Mouse (Mus musculus) thymus, postnatal 4 days (tissue): Measurements from ENCODE around the gene Scrt2.

Experiments used
- DNase-seq: peaks from one replicate; pipeline ENCODE4 v3.0.0; 2021

The Scrt2 gene

DNA sequence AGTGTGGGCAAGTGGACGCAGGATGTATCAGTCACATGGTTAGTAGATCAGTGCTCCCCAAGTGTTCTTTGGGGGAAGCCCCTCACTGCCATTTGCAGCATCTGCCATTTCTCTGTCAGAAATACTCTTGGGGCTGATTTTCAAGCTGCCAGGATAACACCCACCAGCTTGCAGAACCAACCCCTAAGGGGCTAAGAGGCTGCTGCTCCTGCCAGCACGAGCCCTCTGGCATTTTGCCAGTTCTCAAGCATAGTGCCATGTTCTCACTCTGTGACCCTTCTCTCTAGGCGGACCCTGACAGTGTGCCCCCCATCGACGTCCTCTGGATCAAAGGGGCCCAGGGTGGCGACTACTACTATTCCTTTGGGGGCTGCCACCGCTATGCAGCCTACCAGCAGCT is 27.4 kb downstream of the Scrt2 start:
- no peak for DNase-seq

DNA sequence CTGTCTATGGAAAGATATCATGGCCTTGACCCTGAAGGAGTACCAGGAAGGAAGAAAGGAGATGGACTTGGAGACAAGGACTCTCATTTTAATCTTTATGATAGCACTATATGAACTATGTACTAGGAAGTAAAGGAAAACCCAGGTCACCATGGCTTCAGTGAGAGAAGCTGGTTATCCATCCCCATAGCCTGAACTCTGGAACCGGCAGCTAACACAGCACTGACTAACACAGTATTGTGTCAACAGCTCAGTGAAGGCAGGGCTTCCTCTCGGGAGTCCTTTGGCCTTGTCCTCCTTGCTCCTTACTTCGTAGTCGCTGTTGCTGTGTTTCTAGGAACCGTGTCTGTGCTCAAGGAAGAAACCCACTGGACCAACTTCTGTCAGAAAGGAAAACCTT is 28.1 kb downstream of the Scrt2 start:
- DNase-seq = no peak

- no peak for DNase-seq
Measured at GRCm38 (mm10) chr2:152111311-152111710, 30.0 kb downstream of the Scrt2 start.

GRCm38 (mm10) chr2:152111920-152112319 is 30.6 kb downstream of the Scrt2 start:
- DNase-seq = peak; percentile 92

DNA sequence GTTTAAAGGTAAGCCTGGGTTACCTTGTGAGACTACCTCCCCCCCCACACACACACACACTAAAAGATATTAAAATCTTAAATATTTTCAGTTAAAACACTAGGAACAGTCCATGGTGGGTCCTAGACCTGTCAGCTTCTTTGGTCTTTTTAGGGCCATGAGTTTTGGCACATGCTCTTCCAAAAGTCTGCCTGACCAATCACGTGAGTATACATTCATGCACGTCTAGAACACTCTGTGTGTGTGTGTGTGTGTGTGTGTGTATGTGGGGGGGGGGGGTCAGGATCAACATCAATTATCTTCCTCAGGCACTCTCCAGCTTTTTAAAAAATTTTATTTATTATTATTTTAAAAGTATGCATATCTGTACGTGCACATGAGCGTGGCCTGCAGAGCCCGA is 31.2 kb downstream of the Scrt2 start:
- DNase-seq = no peak

DNA sequence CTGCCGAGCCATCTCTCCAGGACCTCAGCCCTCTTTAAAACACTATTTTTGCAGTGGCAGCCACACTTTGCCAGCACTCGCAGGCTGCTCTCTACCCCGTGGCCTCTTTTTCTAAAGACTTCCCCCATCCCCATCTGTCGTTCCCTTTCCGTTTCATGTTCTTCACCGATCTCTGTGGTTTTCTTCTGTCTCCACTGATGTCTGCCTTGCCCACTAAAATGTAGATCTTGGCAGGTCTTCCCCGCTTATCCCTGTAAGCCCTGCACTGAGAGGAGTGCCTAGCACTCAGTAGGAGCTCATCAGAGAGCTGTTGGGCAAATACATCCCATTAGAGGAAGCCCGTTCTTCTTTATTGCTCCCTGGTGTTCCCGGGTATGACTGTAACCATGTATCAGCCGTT is 31.6 kb downstream of the Scrt2 start:
- no peak for DNase-seq

GRCm38 (mm10) chr2:152114057-152114975 is 33.0 kb downstream of the Scrt2 start:
- peak; percentile 27 for DNase-seq

DNA sequence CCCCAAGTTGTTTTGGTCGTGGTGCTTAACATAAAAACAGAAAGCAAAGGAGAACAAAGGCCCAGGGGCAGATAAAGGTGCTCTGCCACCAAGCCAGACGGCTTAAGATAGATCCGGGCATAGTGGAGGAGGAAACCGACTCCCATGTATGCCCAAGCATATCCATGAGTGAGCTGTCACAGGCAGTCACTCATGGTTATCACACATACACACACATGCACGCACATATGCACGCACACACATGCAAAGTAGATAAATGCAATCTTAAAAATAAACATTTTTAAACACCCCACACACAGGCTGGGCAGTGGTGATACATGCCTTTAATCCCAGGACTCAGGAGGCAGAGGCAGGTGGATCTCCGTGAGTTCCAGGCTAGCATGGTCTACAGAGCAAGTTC is 36.4 kb downstream of the Scrt2 start:
- no peak for DNase-seq

DNA sequence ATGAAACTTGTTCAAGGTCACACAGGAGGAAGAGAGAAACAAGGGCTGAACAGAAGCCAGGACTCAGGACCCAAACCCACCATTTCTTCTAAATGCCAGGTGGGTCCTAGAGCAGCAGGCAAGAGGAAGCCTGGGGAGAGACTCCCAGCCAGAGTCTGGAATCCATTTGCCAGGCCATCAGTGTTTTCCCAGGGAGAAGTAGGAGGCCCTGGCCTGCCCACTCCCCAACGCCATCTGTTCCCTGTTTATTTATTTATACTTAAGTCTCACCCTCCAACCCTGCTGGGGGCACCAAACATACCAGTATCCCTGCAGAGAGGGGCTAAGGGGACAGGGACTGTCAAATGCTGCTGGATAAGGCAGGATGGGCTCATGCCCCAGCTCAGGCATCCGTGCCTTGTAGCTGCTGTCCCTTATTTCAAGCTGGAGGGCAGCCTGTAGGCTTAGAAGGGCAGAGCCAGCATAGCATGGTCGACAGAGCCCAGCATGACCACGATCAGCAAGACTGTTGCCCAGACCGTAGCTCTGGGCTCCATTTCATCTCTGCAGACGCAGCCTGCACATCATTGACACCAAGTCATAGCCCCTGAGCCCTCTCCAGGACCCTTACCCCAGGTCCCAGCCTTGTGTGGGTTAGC is 38.0 kb downstream of the Scrt2 start:
- DNase-seq = no peak

DNA sequence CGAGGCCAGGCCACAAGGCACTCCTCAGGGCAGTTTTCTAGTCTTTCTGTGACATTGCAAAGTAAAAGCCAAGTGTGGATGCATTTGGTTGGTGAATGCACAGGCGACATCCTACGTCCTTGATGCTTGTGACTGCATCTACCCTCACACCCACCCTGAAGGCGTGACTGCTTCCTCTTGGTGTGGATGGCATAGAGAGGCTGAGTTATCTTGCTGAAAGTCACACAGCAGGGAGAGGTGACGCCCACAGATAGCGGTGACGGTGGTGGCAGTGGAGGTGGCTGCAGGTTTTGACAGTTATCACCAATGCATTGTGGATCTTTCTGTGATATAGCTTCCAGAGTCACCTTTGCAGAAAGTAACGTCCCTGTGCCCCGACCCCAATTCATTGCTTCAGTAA is 41.6 kb downstream of the Scrt2 start:
- no peak for DNase-seq

DNA sequence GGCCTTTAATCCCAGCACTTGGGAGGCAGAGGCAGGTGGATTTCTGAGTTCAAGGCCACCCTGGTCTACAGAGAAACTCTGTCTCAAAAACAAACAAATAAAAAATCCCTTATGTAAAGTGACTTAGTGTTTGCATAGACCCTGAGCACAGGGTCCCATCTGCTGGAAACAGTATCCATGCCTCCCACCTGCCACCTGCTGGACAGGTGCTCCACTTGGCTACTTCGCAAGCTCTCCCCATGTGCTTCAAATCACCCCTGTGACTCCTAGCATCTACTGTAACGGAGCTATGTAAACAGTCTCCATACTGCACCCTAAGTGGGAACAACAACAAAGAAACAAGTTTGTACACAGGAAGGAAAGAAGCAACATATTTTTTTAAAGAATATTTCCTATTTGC is 47.3 kb downstream of the Scrt2 start:
- DNase-seq = peak; percentile 24

DNA sequence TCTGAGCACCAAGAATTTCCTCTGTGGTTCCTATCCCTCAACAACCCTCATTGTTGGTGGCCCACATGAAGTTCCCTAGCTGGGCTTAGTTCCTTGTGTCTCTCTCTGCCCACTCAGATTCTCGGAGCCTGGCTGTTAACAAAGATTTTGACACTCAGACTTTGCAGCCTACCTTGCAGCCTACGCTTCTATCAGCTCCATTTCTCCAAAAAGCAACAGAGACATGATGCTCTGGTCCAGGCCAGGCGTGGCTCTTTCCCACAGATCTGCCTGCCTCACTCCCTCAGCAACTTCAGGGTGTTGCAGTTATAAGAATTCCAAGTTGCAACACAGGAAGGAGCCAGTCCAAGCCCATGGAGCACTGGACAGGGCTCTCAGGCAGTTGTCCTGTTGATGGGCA is 48.4 kb downstream of the Scrt2 start:
- DNase-seq = no peak

- no peak for DNase-seq
Measured at GRCm38 (mm10) chr2:152132016-152132415, 50.7 kb downstream of the Scrt2 start.

- DNase-seq = no peak
Measured at GRCm38 (mm10) chr2:152132691-152133090, 51.4 kb downstream of the Scrt2 start.

GRCm38 (mm10) chr2:152139191-152139987 is 58.1 kb downstream of the Scrt2 start:
- no peak for DNase-seq

- DNase-seq = no peak
Measured at GRCm38 (mm10) chr2:152140941-152141340, 59.6 kb downstream of the Scrt2 start.

DNA sequence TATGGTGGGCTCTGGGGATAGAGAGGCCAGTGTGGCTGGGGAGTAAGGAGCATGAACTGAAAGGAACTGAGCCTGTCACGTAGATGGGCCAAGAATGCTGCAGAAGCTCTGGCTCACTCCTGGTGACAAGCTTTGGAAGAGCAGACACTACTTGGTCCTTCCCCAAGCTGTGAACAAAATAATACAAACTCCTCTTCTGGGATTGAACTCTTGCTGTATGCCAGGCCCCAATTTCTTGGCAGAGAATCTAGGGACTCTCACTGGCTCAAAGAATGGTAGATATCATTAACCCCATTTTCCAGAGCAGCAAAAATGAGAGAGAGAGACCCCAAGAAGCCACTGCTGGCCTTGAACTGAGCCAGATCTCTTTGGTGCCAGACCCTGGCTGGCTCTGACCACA is 60.2 kb downstream of the Scrt2 start:
- no peak for DNase-seq

GRCm38 (mm10) chr2:152142046-152142445 is 60.7 kb downstream of the Scrt2 start:
- DNase-seq = no peak

DNA sequence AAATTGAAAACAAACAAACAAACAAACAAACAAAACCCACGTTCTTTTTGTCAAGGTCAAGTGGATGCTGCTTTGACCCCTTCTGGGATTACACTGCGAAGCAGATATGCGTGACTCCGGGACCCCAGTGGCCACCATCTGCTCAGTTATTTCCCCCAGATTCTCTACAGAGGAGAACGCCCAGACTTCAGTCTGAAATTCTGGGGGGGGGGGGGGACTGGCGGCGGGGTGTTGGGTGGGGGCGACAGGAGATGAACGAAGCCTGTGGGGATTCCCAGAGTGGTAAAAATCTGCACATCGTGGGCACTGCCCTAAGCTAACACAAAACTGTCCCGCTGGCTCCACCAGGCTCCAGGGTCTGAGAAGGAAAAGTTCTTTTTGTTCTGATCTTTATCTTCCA is 61.2 kb downstream of the Scrt2 start:
- no peak for DNase-seq

DNA sequence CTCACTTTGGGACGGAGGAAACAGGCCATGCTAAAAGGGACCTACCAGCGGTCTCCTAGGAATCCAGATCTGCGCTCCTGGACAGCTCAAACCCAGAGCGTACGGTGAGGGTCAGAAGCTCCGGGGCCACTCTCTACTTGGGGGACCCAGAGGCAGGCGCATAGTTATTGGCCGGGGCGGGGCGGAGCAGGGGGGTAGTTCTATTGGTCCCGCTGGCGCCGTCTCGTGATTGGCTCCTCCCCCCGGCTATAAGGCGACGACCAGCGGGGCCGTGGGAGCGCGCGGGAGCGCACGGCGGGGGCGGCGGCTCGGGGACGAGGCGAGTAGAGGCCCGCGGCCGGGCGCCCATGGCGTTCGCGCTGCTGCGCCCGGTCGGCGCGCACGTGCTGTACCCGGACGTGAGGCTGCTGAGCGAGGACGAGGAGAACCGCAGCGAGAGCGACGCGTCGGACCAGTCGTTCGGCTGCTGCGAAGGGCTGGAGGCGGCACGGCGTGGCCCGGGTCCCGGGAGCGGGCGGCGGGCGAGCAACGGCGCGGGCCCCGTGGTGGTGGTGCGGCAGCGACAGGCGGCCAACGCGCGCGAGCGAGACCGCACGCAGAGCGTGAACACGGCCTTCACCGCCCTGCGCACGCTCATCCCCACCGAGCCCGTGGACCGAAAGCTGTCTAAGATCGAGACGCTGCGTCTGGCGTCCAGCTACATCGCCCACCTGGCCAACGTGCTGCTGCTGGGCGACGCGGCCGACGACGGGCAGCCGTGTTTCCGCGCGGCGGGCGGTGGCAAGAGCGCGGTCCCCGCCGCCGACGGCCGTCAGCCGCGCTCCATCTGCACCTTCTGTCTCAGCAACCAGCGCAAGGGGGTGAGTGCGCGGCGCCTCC is 62.2 kb downstream of the Scrt2 start, which contains the start of gene Tcf15:
Gene Tcf15, plus strand, starts transcription at position 283 of the 879 bp plus-strand sequence.
- peak; percentile 27 for DNase-seq

GRCm38 (mm10) chr2:152144158-152144450 is 62.8 kb downstream of the Scrt2 start:
- DNase-seq = no peak

- no peak for DNase-seq
Measured at GRCm38 (mm10) chr2:152144501-152144900, 63.2 kb downstream of the Scrt2 start.
